Mouse (Mus musculus): ENCODE results near the gene Pitpnb.

GRCm38 (mm10) chr5:111375616-111376015 is 45.1 kb downstream of the Pitpnb start:
- no peak for TF ChIP-seq CTCF (IDR thresholded peaks at IDR 0.05; ENCODE audit: low read depth)
- TF ChIP-seq EP300 (optimal IDR thresholded peaks at IDR 0.05), result no peak

Data from stomach, postnatal 0 days (tissue).